Mouse (Mus musculus) ZHBTc4 (cell line): ENCODE data around the gene Rplp2.

Source experiments
- DNase-seq: peaks from one replicate; pipeline ENCODE4 v3.0.0-alpha.2; 2011; ENCODE audit warnings: low read depth, low spot score

Rplp2 gene

GRCm38 (mm10) chr7:141430585-141431240 lies 16.5 kb upstream of the Rplp2 start:
- DNase-seq: no peak

GRCm38 (mm10) chr7:141431434-141432185 lies 15.6 kb upstream of the Rplp2 start:
- no peak for DNase-seq

GRCm38 (mm10) chr7:141432186-141432611 lies 15.0 kb upstream of the Rplp2 start:
- DNase-seq: no peak

- no peak for DNase-seq
These were observed 14.2 kb upstream of the Rplp2 start for GRCm38 (mm10) chr7:141432741-141433516.

- DNase-seq: no peak
These were observed 13.4 kb upstream of the Rplp2 start for GRCm38 (mm10) chr7:141433517-141434400.

- DNase-seq: peak; percentile 60
These were observed 12.7 kb upstream of the Rplp2 start for GRCm38 (mm10) chr7:141434464-141434863.

- DNase-seq: peak; percentile 66
These were observed 11.9 kb upstream of the Rplp2 start for GRCm38 (mm10) chr7:141435129-141435855.

- DNase-seq: no peak
These were observed 11.2 kb upstream of the Rplp2 start for GRCm38 (mm10) chr7:141435856-141436522.

- no peak for DNase-seq
These were observed 10.7 kb upstream of the Rplp2 start for GRCm38 (mm10) chr7:141436523-141436892.

GRCm38 (mm10) chr7:141437178-141438120 lies 9.7 kb upstream of the Rplp2 start, which contains the start of gene Slc25a22:
TSS of gene Slc25a22 (minus strand) at chr7:141437892.
- DNase-seq: peak; percentile 94

GRCm38 (mm10) chr7:141438201-141438968 lies 8.8 kb upstream of the Rplp2 start:
- DNase-seq: no peak

GRCm38 (mm10) chr7:141439140-141439679 lies 8.0 kb upstream of the Rplp2 start:
- no peak for DNase-seq

GRCm38 (mm10) chr7:141439811-141440210 lies 7.4 kb upstream of the Rplp2 start:
- no peak for DNase-seq

- DNase-seq: peak; percentile 91
These were observed 6.6 kb upstream of the Rplp2 start for GRCm38 (mm10) chr7:141440613-141441012.

- DNase-seq: no peak
These were observed 5.7 kb upstream of the Rplp2 start for GRCm38 (mm10) chr7:141441460-141441859.

GRCm38 (mm10) chr7:141442199-141442598 lies 5.0 kb upstream of the Rplp2 start:
- DNase-seq: no peak

- peak; percentile 77 for DNase-seq
These were observed 3.9 kb upstream of the Rplp2 start for GRCm38 (mm10) chr7:141443081-141443821.
